Mouse (Mus musculus) forebrain, embryonic 11.5 days (tissue): Measurements from ENCODE around the gene Zzz3. TPM values are rescaled to one million over a fixed set of nuclear protein-coding genes. Genes with fewer than 3 reads are reported as not detected.

ENCODE experiments used
- ATAC-seq: fragments of 200-750 bp; cut with Nextera tagmentation; replicated peaks from 2 replicates; pipeline ENCODE4 v1.8.0; 2017; ENCODE audit warnings: moderate TSS enrichment; ENCODE audit not compliant: low FRiP score
- DNase-seq: peaks from one replicate; pipeline ENCODE4 v3.0.0-alpha.2; 2017; ENCODE audit warnings: low spot score
- H3K27ac ChIP-seq: fragments of 300-500 bp; sonication (generic); 2 replicates; pipeline ENCODE4 v1.5.1; 2014; ENCODE audit warnings: low read depth, low read length
- H3K27me3 ChIP-seq: fragments of 300-500 bp; sonication (generic); 2 replicates; pipeline ENCODE4 v1.6.1; 2014; ENCODE audit warnings: mild to moderate bottlenecking, low read length, mixed read lengths; ENCODE audit not compliant: control insufficient read depth, insufficient read depth
- H3K36me3 ChIP-seq: fragments of 300-500 bp; sonication (generic); 2 replicates; pipeline ENCODE4 v1.6.1; 2014; ENCODE audit warnings: mild to moderate bottlenecking, low read length, moderate library complexity, mixed read lengths; ENCODE audit not compliant: control insufficient read depth, insufficient read depth
- H3K4me1 ChIP-seq: fragments of 300-500 bp; sonication (generic); replicated peaks from 2 replicates; pipeline ENCODE4 v1.6.1; 2014; ENCODE audit warnings: low read length, mixed read lengths; ENCODE audit not compliant: control insufficient read depth, insufficient read depth
- H3K4me2 ChIP-seq: fragments of 300-500 bp; sonication (generic); 2 replicates; pipeline ENCODE4 v1.6.1; 2014; ENCODE audit warnings: low read depth, mild to moderate bottlenecking, low read length, moderate library complexity, mixed read lengths; ENCODE audit not compliant: severe bottlenecking
- H3K4me3 ChIP-seq: fragments of 300-500 bp; sonication (generic); 2 replicates; pipeline ENCODE4 v1.5.1; 2014; ENCODE audit warnings: low read depth, low read length
- H3K9ac ChIP-seq: fragments of 300-500 bp; sonication (generic); 2 replicates; pipeline ENCODE4 v1.6.1; 2014; ENCODE audit warnings: low read length
- H3K9me3 ChIP-seq: fragments of 300-500 bp; sonication (generic); 2 replicates; pipeline ENCODE4 v1.6.1; 2016; ENCODE audit warnings: low read length, mixed read lengths; ENCODE audit not compliant: control insufficient read depth
- WGBS: fragments of 180-500 bp; shearing (Covaris S2); extraction: QIAGEN DNeasy Blood & Tissue Kit; methylation state at CpG from one replicate; pipeline ENCODE4 v1.1.7; 2014; 5-methylcytosine and 5-hydroxymethylcytosine counted together
- polyA plus RNA-seq: library from polyadenylated mRNA; unstranded; fragments of >200 nt; fragmentation: Nextera tagmentation; extraction: Ambion mirVana; gene quantifications from 2 replicates; pipeline ENCODE4 v1.2.1, GENCODE M21; 2014

Gene Zzz3
- polyA plus RNA-seq, 1 experiment from 2014 or later: 61.4 TPM

DNA sequence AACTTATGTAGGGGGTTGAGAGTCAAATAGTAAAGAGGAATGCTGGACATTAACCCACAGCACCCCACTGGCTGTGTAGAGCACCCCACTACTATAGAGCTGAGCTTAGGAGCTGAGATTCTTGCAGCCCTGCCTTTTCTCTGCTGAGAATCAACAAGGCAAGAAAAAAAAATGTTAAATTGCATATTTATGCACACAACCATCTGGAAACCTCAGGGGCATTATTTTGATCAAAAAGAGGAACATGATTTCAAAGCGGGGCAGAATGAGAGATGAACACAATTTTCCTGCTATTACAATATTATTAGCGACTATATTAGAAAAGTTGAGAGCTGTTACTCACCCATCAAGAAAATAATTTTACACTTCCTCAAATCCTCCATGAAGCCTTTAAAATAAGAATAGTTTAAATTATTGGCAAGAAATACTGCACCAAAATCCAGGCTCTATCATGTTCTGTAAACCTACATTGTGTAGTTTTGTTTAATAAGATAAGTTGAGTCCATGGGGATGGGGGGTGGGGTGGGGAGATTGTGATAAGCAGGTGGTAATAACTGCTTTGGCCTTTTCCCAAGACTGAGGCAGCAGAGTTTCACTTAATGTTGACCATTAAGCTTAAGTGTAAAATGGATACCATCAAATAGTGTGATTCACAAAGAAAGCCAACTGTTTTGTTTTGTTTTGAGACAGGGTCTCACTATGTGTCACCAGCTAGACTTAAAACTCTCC, 103.9 kb downstream of the Zzz3 start:
- H3K27ac ChIP-seq: no peak overlapping the region
- no peaks in the 10 kb centered on the region for H3K4me1 ChIP-seq
- H3K27me3 ChIP-seq: no peaks in the 10 kb centered on the region
- H3K36me3 ChIP-seq: no peaks in the 10 kb centered on the region
- H3K4me3 ChIP-seq: no peak overlapping the region
- DNase-seq (no peak), ATAC-seq (no peak)
- no peak overlapping the region for H3K4me2 ChIP-seq
- H3K9me3 ChIP-seq: no peaks in the 10 kb centered on the region
- 88% methylated on average over 2 of the region's 2 CpGs for WGBS
- H3K9ac ChIP-seq: no peak overlapping the region

- no peaks in the 10 kb centered on the region for H3K36me3 ChIP-seq
- H3K4me2 ChIP-seq: no peak overlapping the region
- no peaks in the 10 kb centered on the region for H3K9me3 ChIP-seq
- no peak overlapping the region for H3K4me3 ChIP-seq
- H3K27me3 ChIP-seq: no peaks in the 10 kb centered on the region
- DNase-seq (no peak), ATAC-seq (no peak)
- no peak overlapping the region for H3K9ac ChIP-seq
- no peak overlapping the region for H3K27ac ChIP-seq
- 83% methylated on average over 8 of the region's 8 CpGs for WGBS
- H3K4me1 ChIP-seq: no peaks in the 10 kb centered on the region
These were observed 112.6 kb downstream of the Zzz3 start for GRCm38 (mm10) chr3:152507900-152508299.

- Histone ChIP-seq H3K36me3 (no peaks in the 10 kb centered on the region), H3K27ac (no peak overlapping the region), H3K4me1 (no peaks in the 10 kb centered on the region), H3K9ac (no peak overlapping the region), H3K4me2 (no peak overlapping the region), H3K9me3 (no peaks in the 10 kb centered on the region), H3K4me3 (no peak overlapping the region), H3K27me3 (no peaks in the 10 kb centered on the region)
- no peak for ATAC-seq
- WGBS: 84% methylated on average over 12 of the region's 12 CpGs
- DNase-seq: no peak
These were observed 113.2 kb downstream of the Zzz3 start for GRCm38 (mm10) chr3:152508419-152508993.

GRCm38 (mm10) chr3:152509268-152509667, 114.0 kb downstream of the Zzz3 start:
- no peak overlapping the region for H3K9ac ChIP-seq
- no peak for ATAC-seq
- no peak overlapping the region for H3K4me3 ChIP-seq
- no peak overlapping the region for H3K4me2 ChIP-seq
- H3K27ac ChIP-seq: no peak overlapping the region
- H3K4me1 ChIP-seq: no peaks in the 10 kb centered on the region
- DNase-seq: no peak
- no peaks in the 10 kb centered on the region for H3K27me3 ChIP-seq
- H3K36me3 ChIP-seq: no peaks in the 10 kb centered on the region
- no peaks in the 10 kb centered on the region for H3K9me3 ChIP-seq
- 92% methylated on average over 7 of the region's 7 CpGs for WGBS

Other genes with a start within 250 kb of the Zzz3 start
- 1.8 and 1.9 TPM in 2 replicates for gene Gipc2, start 229.2 kb upstream of the Zzz3 start, polyA plus RNA-seq
- gene Dnajb4, start 185.2 kb upstream of the Zzz3 start, polyA plus RNA-seq: 25.2 and 28.2 TPM in 2 replicates
- gene Fubp1, start 185.1 kb upstream of the Zzz3 start, polyA plus RNA-seq: 436 and 475 TPM in 2 replicates
- 3.5 and 4.3 TPM in 2 replicates for gene Nexn, start 129.1 kb upstream of the Zzz3 start, polyA plus RNA-seq
- 24.6 and 26.3 TPM in 2 replicates for gene Miga1, start 55.1 kb upstream of the Zzz3 start, polyA plus RNA-seq
- 60.8 and 62.6 TPM in 2 replicates for gene Usp33, start 49.0 kb upstream of the Zzz3 start, polyA plus RNA-seq